Mouse (Mus musculus) T-helper 17 cell (primary cell): ENCODE data around the gene Ppp4r4.
"Not testable (repeated sequence)": the region's sequence is repeated elsewhere in the genome, so short reads cannot be mapped to it uniquely, and the experiment has no call there.

ENCODE experiments used
- in situ Hi-C, 2 experiments: fragments of 300-600 bp; cut with MboI, MseI; formaldehyde crosslinking; loops; 1 replicate in 1 of 2; 2 replicates in 1 of 2; pipeline ENCODE4 v1.15.1; 2025; ENCODE audit warnings: high pct_unique_total_duplicates in 2 of 2

Ppp4r4 gene

DNA sequence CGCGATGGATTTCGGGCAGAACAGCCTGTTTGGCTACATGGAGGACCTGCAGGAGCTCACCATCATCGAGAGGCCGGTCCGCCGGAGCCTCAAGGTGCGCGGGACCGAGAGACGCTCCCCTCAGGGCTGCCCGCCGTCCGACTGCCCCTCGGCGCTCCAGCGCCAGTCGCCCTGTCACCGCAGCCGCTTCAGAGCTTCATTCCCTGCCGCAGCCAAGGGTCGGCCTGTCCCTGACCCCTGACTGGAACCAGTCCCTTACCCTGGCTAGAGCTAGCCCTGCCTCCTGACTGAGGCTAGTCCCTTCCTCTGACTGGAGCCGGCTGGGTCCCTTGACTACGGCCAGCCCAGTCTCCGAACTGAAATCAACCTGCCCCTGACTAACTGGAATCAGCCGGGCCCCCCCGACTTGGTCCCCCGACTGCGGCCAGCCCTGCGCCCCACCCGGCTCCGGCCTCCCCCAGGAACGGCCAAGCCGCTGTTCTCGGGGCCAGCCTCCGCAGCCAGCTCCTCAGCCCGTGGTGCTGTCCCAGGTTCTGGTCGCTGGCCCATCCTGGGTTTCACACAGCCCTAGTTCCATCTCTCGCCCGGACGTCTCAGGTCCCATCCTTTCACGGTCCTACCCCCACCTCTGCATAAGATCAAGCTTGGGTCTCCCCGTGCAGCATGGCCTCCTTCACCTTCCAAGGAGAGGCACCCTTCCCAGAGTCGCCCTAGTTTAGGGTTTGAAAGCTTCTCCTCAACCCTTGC is 739 bp downstream of the Ppp4r4 start:
- in situ Hi-C loops: no loop called here

DNA sequence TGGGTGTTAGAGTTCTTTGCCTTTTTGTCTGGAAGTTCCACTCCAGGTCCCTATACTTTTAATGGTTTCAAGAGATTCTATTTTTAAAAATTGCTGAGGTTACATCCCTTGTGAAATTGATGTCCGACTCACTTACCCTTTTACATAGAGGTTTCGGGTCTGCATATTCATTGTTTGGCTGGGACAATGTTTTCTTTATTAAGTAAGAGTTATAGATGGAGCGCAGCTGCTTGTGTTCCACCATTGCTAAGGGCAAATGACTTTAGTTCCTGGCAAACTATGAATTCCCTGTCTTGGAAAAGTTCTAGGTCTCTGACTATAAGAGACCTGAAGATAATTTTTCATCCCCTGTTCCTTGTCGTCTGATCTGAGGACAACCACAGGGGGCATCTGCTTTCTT is 8.3 kb downstream of the Ppp4r4 start:
- in situ Hi-C loops: no loop called here

DNA sequence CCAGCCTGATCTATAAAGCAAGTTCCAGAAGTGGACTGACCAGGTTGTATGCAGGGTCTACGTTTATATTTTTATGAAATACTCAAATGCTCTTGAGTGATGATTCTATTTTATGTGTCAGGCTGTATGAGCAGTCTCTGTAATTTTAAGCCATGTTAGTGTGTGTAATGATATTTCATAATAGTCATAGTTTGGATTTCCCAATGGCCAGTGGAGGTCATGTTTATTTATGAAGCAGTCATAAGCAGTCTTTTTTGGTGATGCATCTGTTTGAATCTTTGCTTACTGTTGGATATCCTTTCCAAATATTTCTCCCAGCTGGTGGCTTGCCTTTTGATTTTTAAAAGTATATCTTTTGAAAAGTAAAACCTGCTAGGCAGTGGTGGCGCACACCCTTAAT is 11.3 kb downstream of the Ppp4r4 start:
- in situ Hi-C loops: no loop called here

- in situ Hi-C loops: no loop called here
Observed at GRCm38 (mm10) chr12:103544213-103544612, 12.1 kb downstream of the Ppp4r4 start.

- in situ Hi-C loops: no loop called here
Observed at GRCm38 (mm10) chr12:103547438-103547837, 15.4 kb downstream of the Ppp4r4 start.

DNA sequence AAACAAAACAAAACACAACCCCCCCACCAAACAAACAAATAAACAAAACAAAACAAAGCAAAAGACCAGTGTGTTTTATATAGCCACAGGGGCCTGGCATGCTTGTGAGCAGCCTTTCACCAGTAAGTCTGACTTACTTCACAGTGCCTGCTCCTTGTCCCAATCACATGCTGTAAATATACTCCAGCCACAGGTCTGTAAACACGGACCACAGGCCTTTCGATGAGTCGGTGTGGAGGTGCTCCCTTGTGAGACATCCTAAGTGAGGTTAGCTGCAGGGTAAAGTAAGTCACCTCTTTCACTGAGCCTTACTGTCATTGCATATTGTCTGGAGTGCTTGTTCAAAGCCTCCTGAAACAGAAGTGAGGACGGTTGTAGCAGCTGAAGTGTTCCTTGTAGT is 16.4 kb downstream of the Ppp4r4 start:
- in situ Hi-C loops: no loop called here

DNA sequence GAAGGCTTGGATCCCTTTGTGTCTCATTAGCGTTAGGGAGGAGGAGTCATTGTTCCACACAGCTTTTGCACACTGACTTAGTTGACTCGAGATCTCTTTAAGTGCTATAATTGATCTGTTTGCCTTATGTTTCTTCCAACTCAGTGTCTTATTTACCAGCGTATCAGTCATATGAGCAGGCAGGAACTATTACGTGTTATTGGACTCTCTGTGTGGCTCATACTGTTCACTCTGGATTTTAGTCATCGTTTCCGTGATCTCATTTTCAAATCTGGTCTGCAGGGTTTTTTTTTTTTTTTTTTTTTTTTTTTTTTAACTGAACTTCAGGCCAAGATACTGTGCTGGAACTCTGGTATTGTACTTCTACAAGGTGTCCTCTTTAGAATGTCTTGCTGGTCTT is 18.0 kb downstream of the Ppp4r4 start:
- in situ Hi-C loops: loop anchor here in 1 of 2 experiments (5.0 kb wide), 1 partner anchor 1227 kb away; no protein-coding TSS in a partner anchor

- in situ Hi-C loops: loop anchor here in 1 of 2 experiments (5.0 kb wide), 1 partner anchor 1226 kb away; no protein-coding TSS in a partner anchor
Observed at GRCm38 (mm10) chr12:103551422-103551821, 19.3 kb downstream of the Ppp4r4 start.

- in situ Hi-C loops: loop anchor here in 1 of 2 experiments (5.0 kb wide), 1 partner anchor 1225 kb away; no protein-coding TSS in a partner anchor
Observed at GRCm38 (mm10) chr12:103552506-103552905, 20.4 kb downstream of the Ppp4r4 start.

- in situ Hi-C loops: loop anchor here in 1 of 2 experiments (5.0 kb wide), 1 partner anchor 1224 kb away; no protein-coding TSS in a partner anchor
Observed at GRCm38 (mm10) chr12:103553497-103553896, 21.4 kb downstream of the Ppp4r4 start.

DNA sequence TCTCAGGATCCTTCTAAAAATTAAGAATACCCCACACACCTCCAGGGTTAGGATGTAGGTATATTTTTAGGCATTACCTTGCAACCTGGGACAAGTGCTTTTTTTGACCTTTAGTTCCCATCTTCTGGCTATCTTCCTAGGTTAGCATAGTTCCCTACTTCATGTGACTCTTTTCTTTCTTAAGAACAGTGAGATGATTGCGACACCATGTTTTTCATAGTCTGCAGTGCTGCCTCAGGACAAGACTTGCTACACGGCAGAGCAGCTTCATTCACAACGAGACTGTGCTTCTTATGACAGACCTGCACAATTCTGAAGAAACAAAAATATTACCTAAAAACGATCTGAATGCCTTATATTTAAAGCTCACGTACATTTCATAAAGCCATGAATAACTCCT is 24.8 kb downstream of the Ppp4r4 start:
- in situ Hi-C loops: no loop called here

DNA sequence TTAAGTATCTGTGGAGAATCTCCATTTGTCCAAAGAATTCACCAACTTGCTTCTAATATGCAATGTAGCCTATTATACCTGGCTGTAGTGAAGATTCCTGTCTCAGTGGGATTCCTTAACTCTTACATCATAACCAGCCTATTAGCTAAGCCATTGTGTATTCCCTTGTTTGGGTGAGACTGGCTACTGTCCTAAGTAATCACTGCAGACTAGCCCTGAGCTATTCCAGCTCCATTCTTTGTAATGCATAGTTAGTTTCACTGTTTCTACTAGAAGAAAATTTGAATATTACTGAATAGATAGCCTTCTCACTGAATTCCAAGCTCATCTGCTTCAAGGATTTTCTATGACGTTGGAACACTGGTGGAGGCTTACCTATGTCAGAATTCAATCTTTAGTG is 32.6 kb downstream of the Ppp4r4 start:
- in situ Hi-C loops: no loop called here

DNA sequence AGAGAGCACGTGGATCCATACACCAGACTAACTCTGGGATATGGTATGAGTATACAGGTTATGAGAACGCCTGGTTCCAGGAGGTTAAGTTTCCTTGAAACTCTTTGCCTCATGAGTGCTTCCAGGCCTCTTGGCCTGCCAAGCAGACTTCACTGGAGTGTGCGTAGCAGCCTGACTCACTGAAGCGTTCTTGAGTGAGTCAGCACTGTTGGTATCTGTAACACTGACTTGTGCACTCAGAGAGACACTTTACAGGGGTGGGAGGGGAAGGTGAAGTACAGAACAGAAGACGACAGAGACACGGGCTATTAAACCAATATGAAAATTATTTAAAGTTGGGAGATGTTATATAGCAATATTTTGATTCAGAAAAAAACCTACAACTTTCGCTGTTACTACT is 33.1 kb downstream of the Ppp4r4 start:
- in situ Hi-C loops: no loop called here

DNA sequence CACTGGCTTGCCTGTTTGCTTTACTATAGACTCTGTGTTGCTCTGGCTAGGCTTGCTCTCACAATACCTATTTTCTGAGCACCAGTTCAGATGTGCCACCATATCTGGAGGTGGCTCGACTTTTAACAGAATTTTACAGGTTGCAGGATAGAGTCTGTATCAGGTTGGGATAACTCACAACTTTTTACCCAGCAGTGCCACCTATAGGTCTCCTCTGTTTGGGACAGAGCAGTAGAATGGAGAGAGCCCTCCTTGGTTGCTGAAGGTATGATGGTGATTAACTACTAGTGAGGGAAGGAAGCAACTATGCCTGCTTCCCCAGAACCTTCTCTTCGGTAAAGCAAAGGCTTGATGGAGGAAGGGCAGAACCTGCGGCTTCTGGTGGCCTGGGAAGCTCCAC is 35.0 kb downstream of the Ppp4r4 start:
- in situ Hi-C loops: no loop called here

DNA sequence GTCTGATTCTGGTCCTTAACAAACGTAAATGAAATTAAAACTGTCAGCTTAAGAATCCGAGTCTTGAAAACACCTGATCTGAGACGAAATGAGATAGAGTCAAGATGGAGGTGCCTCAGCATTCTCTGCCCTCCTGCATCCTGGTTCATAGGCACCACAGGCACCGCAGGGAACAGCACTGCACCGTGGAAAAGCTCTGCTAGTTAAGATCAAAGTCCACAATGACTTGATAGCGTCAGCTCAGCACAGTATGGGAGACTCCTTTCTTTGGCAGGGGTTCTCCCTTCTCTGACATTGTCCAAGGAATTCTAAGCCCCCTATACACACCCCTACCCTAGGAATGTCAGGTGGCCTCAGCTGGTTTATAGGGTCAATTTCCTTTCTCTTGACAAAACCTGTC is 37.6 kb downstream of the Ppp4r4 start:
- in situ Hi-C loops: no loop called here

DNA sequence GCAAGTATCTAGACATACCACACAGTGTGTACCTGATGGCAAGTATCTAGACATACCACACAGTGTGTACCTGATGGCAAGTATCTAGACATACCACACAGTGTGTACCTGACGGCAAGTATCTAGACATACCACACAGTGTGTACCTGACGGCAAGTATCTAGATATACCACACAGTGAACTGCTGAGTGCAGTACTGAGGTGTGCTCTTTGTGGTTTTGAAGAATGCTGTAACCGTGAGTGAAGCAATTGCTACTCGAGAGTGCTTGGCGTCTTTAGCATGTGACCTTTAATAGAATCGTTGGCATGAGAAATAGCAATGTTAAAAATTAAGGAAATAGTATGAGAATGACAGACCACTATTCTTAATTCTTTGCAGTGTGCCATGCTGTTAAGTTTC is 46.1 kb downstream of the Ppp4r4 start:
- in situ Hi-C loops: not testable (repeated sequence)

DNA sequence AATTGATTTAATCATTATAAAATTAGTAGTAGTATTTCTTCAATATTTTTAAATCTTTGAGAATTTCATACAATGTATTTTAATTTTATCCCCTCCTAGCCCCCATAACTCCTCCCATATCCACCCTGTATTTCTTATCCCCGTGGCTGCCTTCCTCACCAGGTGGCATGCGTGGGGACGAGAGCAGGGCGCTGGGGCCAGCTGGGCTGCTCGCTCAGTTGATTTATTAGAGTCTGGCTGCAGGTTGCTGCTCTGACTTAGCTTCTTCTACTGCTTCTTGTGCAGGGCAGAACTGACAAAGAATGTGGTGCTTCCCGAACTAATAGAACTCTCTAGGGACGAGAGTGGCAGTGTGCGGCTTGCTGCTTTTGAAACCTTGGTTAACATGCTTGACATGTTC is 51.7 kb downstream of the Ppp4r4 start:
- in situ Hi-C loops: no loop called here

GRCm38 (mm10) chr12:103598411-103598810 is 66.3 kb downstream of the Ppp4r4 start:
- in situ Hi-C loops: no loop called here

DNA sequence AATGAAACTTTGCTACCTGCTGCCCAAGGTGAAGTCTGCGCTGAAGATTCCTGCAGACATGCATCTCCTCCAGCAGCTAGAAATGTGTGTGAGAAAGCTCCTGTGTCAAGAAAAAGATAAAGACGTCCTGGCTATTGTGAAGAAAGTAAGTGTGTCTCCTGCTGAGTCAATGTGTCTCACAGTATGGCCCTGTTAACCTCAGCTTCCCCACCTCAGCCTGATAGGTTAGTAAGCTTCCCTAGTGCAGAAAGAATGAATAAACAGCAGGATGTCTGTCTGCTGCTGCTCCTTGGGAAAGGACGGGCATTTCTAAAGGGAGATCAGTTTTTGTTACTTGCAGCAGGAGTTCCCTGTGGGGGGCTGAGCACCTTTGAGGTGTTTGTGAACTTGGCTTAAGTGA is 68.3 kb downstream of the Ppp4r4 start:
- in situ Hi-C loops: no loop called here

DNA sequence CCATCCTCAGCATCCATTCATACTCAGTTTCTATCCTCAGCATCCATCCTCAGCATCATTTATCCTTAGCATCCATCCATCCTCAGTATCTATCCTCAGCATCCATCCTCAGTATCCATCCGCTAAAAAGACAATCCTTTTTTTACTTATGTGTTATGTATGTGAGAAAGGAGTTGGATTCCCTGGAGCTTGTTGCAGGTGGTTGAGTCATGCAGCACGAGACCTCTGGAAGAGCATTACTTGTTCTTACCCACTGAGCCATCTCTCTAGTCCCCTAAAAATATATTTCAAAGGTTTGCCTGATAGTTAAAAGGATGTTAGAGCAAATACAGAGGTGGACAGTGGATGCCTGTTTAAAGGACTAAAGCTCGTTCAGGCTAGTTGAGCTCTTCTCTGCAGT is 69.8 kb downstream of the Ppp4r4 start:
- in situ Hi-C loops: no loop called here

DNA sequence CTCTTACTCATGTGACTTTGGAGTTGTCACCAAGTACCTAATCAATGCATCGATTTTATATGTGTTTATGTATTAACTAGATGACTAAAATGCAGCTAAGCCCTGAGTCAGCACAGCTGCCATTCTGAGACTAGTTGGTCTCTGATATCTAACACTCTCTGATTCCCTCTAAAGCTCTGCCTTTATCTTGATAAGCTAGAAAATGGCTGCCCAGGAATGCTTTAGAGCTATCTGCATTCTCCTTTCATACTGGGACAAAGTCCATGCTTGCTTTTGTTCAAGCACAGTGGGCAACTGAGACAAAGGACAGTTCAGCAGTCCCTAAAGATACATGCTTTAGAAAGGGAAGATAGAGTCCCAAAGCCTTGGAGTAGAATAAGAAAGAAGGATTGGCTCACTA is 83.1 kb downstream of the Ppp4r4 start:
- in situ Hi-C loops: no loop called here

DNA sequence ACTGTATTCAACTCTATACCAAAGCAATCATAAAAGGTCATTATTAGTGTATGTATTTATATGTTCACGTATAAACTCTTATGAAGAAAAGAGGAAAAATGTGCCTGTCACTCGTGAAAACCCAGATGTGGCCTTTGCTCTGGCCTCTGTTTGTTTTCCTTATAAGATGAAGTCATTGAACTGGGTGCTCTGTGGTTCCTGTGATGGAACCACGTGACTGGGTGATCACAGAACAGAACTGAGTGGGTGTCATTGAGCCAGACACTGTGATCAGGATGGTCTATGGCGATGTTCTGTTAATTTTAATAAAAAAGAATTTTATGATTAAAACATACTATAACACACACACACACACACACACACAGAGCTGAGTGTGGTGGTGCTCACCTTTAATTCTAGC is 83.7 kb downstream of the Ppp4r4 start:
- in situ Hi-C loops: no loop called here

DNA sequence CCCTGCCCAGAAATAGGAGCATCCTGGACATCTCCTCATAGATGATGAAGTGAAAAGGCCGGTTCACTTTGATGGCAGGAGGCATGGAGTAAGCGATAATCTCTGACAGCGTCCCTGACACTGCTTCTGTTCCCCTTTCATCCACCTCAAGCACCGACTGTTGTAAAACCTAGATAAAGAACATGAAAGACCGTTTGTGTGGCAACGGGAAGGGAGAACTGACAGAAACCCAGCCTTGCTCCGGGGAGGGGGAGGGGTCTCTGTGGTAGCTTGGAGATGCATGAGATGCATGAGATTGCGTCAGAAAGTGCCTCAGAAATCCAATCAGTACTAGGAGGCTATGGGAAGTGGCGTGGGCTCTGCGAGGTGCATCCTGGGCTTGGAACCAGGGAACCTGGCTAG is 84.8 kb downstream of the Ppp4r4 start:
- in situ Hi-C loops: no loop called here

DNA sequence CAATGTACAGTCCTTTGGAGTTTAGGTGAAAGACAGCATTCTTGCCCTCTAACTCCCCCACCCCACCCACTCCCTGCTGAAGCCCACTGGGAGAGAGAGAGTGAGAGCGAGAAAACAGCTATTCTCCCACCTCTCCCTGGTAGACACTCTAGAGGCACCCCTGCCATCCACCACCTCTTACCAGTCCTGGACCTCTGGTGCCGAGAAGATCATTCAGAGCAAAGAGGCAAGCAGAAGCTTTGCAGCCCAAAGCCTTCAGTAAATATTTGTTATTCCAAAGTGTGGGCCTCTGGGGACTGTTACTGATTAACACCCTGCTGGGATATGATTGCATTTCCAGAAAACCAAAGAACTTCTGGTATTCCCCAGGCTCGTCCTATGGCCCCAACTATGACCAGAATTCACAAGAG is 99.1 kb downstream of the Ppp4r4 start, which contains the start of gene Serpina10:
Gene Serpina10 (minus strand): TSS at position 242 of the 410 bp plus-strand sequence.
- in situ Hi-C loops: no loop called here
